Mouse (Mus musculus) forebrain, embryonic 10.5 days (tissue): ENCODE data around the gene Il23a. TPM values are rescaled to one million over a fixed set of nuclear protein-coding genes. Genes with fewer than 3 reads are reported as not detected.

Source experiments
- DNase-seq: peaks from one replicate; pipeline ENCODE4 v3.0.0-alpha.2; 2017; ENCODE audit warnings: low spot score; ENCODE audit errors: extremely low spot score
- H3K27ac ChIP-seq: fragments of 300-500 bp; sonication (generic); 2 replicates; pipeline ENCODE4 v1.5.1; 2016; ENCODE audit warnings: mild to moderate bottlenecking
- H3K27me3 ChIP-seq: fragments of 300-500 bp; sonication (generic); 2 replicates; pipeline ENCODE4 v1.6.1; 2016; ENCODE audit warnings: mild to moderate bottlenecking; ENCODE audit not compliant: poor library complexity, severe bottlenecking
- H3K36me3 ChIP-seq: fragments of 300-500 bp; sonication (generic); replicated peaks from 2 replicates; pipeline ENCODE4 v1.6.1; 2016; ENCODE audit warnings: mild to moderate bottlenecking, moderate library complexity
- H3K4me1 ChIP-seq: fragments of 300-500 bp; sonication (generic); 2 replicates; pipeline ENCODE4 v1.6.1; 2016
- H3K4me3 ChIP-seq: fragments of 300-500 bp; sonication (generic); 2 replicates; pipeline ENCODE4 v1.5.1; 2016; ENCODE audit warnings: mild to moderate bottlenecking, moderate library complexity
- H3K9me3 ChIP-seq: fragments of 300-500 bp; sonication (generic); 2 replicates; pipeline ENCODE4 v1.6.1; 2016; ENCODE audit warnings: mild to moderate bottlenecking, moderate library complexity
- WGBS: fragments of 180-500 bp; shearing (Covaris S2); methylation state at CpG from one replicate; pipeline ENCODE4 v1.1.7; 2016; 5-methylcytosine and 5-hydroxymethylcytosine counted together
- polyA plus RNA-seq: library from polyadenylated mRNA; unstranded; fragments of >200 nt; fragmentation: Nextera tagmentation; extraction: Ambion mirVana; gene quantifications from 2 replicates; pipeline ENCODE4 v1.2.1, GENCODE M21; 2016

The Il23a gene
- polyA plus RNA-seq, 1 experiment from 2014 or later: not detected

GRCm38 (mm10) chr10:128253677-128254255, 44.8 kb downstream of the Il23a start, which contains the start of gene Apon:
Apon (plus strand) TSS chr10:128254096.
- Histone ChIP-seq H3K9me3 (no peaks in the 10 kb centered on the region), H3K36me3 (peaks cover 59% of the 10 kb centered on the region), H3K4me1 (no peaks in the 10 kb centered on the region), H3K27ac (no peak within 1 kb of the TSS), H3K4me3 (no peak within 1 kb of the TSS), H3K27me3 (no peaks in the 10 kb centered on the region)
- no peak for DNase-seq
- 89% methylated on average over 4 of the region's 4 CpGs for WGBS

- H3K27me3 ChIP-seq: no peaks in the 10 kb centered on the region
- no peak for DNase-seq
- no peak overlapping the region for H3K27ac ChIP-seq
- peaks cover 91% of the 10 kb centered on the region for H3K36me3 ChIP-seq
- H3K9me3 ChIP-seq: no peaks in the 10 kb centered on the region
- WGBS: 96% methylated on average over 13 of the region's 13 CpGs
- no peaks in the 10 kb centered on the region for H3K4me1 ChIP-seq
- H3K4me3 ChIP-seq: no peak overlapping the region
Observed at GRCm38 (mm10) chr10:128250565-128250964, 48.0 kb downstream of the Il23a start.

- no peak for DNase-seq
- no peak overlapping the region for H3K4me3 ChIP-seq
- no peaks in the 10 kb centered on the region for H3K27me3 ChIP-seq
- H3K36me3 ChIP-seq: peaks cover 100% of the 10 kb centered on the region
- 89% methylated on average over 17 of the region's 17 CpGs for whole genome bisulfite sequencing
- H3K9me3 ChIP-seq: no peaks in the 10 kb centered on the region
- no peak overlapping the region for H3K27ac ChIP-seq
- no peaks in the 10 kb centered on the region for H3K4me1 ChIP-seq
Observed at GRCm38 (mm10) chr10:128247020-128247732, 51.4 kb downstream of the Il23a start.

Other genes starting within 250 kb of the Il23a start
- gene Ptges3, start 239.8 kb downstream of the Il23a start, polyA plus RNA-seq: 733 and 767 TPM in 2 replicates
- 2,314 and 2,329 TPM in 2 replicates for gene Atp5b, start 215.5 kb downstream of the Il23a start, polyA plus RNA-seq
- gene Baz2a, start 207.2 kb downstream of the Il23a start, polyA plus RNA-seq: 13.5 and 15.2 TPM in 2 replicates
- gene Rbms2, start 118.5 kb downstream of the Il23a start, polyA plus RNA-seq: 26.6 and 28.6 TPM in 2 replicates
- 1.5 and 2.3 TPM in 2 replicates for gene Gls2, start 104.3 kb downstream of the Il23a start, polyA plus RNA-seq
- gene Spryd4, start 86.9 kb downstream of the Il23a start, polyA plus RNA-seq: 29.9 and 32.3 TPM in 2 replicates
- 0.55 and 0.69 TPM in 2 replicates for gene Mip, start 72.9 kb downstream of the Il23a start, polyA plus RNA-seq
- gene Timeless, start 66.7 kb downstream of the Il23a start, polyA plus RNA-seq: 108 and 112 TPM in 2 replicates
- 0.81 and 1.1 TPM in 2 replicates for gene Apon, start 44.7 kb downstream of the Il23a start, polyA plus RNA-seq
- not detected in 2 replicates for gene Apof, start 30.1 kb downstream of the Il23a start, polyA plus RNA-seq
- gene Stat2, start 28.2 kb downstream of the Il23a start, polyA plus RNA-seq: 10.7 and 11.2 TPM in 2 replicates
- gene Pan2, start 4.6 kb upstream of the Il23a start, polyA plus RNA-seq: 42.1 and 45.3 TPM in 2 replicates
- gene Cnpy2, start 23.7 kb upstream of the Il23a start, polyA plus RNA-seq: 253 and 256 TPM in 2 replicates
- 256 and 265 TPM in 2 replicates for gene Cs, start 39.0 kb upstream of the Il23a start, polyA plus RNA-seq
- 9.2 and 10.1 TPM in 2 replicates for gene Coq10a, start 70.2 kb upstream of the Il23a start, polyA plus RNA-seq
- 11.1 and 13.1 TPM in 2 replicates for gene Ankrd52, start 78.4 kb upstream of the Il23a start, polyA plus RNA-seq
- gene Slc39a5, start 102.5 kb upstream of the Il23a start, polyA plus RNA-seq: 0.30 TPM in 1 of 2 replicates, not detected in the other
- gene Nabp2, start 112.7 kb upstream of the Il23a start, polyA plus RNA-seq: 161 and 164 TPM in 2 replicates
- gene Rnf41, start 112.9 kb upstream of the Il23a start, polyA plus RNA-seq: 40.9 and 42.9 TPM in 2 replicates
- 72.0 and 73.6 TPM in 2 replicates for gene Smarcc2, start 160.5 kb upstream of the Il23a start, polyA plus RNA-seq
- gene Myl6, start 195.4 kb upstream of the Il23a start, polyA plus RNA-seq: 712 and 780 TPM in 2 replicates
- gene Myl6b, start 199.9 kb upstream of the Il23a start, polyA plus RNA-seq: 1.9 and 2.0 TPM in 2 replicates
- 8.6 and 10.3 TPM in 2 replicates for gene Esyt1, start 227.1 kb upstream of the Il23a start, polyA plus RNA-seq
- gene Zc3h10, start 249.0 kb upstream of the Il23a start, polyA plus RNA-seq: 11.8 and 14.0 TPM in 2 replicates